Mouse (Mus musculus) limb, embryonic 11.5 days (tissue): ENCODE results near the gene Dcbld2. TPM values are rescaled to one million over a fixed set of nuclear protein-coding genes. Genes with fewer than 3 reads are reported as not detected.

Experiments
- ATAC-seq: fragments of 200-750 bp; cut with Nextera tagmentation; 2 replicates; pipeline ENCODE4 v1.8.0; 2017; ENCODE audit warnings: low read depth; ENCODE audit not compliant: insufficient number of reproducible peaks, low FRiP score, low TSS enrichment
- DNase-seq: peaks from one replicate; pipeline ENCODE4 v3.0.0-alpha.2; 2015; ENCODE audit warnings: low spot score
- H3K27ac ChIP-seq: fragments of 300-500 bp; sonication (generic); replicated peaks from 2 replicates; pipeline ENCODE4 v1.5.1; 2014; ENCODE audit warnings: low read depth, mild to moderate bottlenecking, low read length
- H3K27me3 ChIP-seq: fragments of 300-500 bp; sonication (generic); 2 replicates; pipeline ENCODE4 v1.6.1; 2014; ENCODE audit warnings: mild to moderate bottlenecking, low read length, mixed read lengths; ENCODE audit not compliant: control insufficient read depth, insufficient read depth
- H3K36me3 ChIP-seq: fragments of 300-500 bp; sonication (generic); 2 replicates; pipeline ENCODE4 v1.6.1; 2014; ENCODE audit warnings: mild to moderate bottlenecking, low read length, moderate library complexity, mixed read lengths; ENCODE audit not compliant: control insufficient read depth, insufficient read depth
- H3K4me1 ChIP-seq: fragments of 300-500 bp; sonication (generic); 2 replicates; pipeline ENCODE4 v1.6.1; 2014; ENCODE audit warnings: low read length, mixed read lengths; ENCODE audit not compliant: control insufficient read depth, insufficient read depth
- H3K4me2 ChIP-seq: fragments of 300-500 bp; sonication (generic); 2 replicates; pipeline ENCODE4 v1.6.1; 2014; ENCODE audit warnings: low read depth, mild to moderate bottlenecking, moderate library complexity; ENCODE audit not compliant: severe bottlenecking
- H3K4me3 ChIP-seq: fragments of 300-500 bp; sonication (generic); 2 replicates; pipeline ENCODE4 v1.5.1; 2014; ENCODE audit warnings: low read depth, low read length
- H3K9ac ChIP-seq: fragments of 300-500 bp; sonication (generic); 2 replicates; pipeline ENCODE4 v1.6.1; 2014; ENCODE audit warnings: mild to moderate bottlenecking, low read length
- H3K9me3 ChIP-seq: fragments of 300-500 bp; sonication (generic); 2 replicates; pipeline ENCODE4 v1.6.1; 2016; ENCODE audit warnings: low read length; ENCODE audit not compliant: control insufficient read depth
- WGBS: fragments of 180-500 bp; shearing (Covaris S2); extraction: QIAGEN DNeasy Blood & Tissue Kit; methylation state at CpG from one replicate; pipeline ENCODE4 v1.1.7; 2014; 5-methylcytosine and 5-hydroxymethylcytosine counted together
- polyA plus RNA-seq: library from polyadenylated mRNA; unstranded; fragments of >200 nt; fragmentation: Nextera tagmentation; extraction: Ambion mirVana; gene quantifications from 2 replicates; pipeline ENCODE4 v1.2.1, GENCODE M21; 2014

Gene Dcbld2
- polyA plus RNA-seq, 1 experiment from 2014 or later = 10.2 TPM

DNA sequence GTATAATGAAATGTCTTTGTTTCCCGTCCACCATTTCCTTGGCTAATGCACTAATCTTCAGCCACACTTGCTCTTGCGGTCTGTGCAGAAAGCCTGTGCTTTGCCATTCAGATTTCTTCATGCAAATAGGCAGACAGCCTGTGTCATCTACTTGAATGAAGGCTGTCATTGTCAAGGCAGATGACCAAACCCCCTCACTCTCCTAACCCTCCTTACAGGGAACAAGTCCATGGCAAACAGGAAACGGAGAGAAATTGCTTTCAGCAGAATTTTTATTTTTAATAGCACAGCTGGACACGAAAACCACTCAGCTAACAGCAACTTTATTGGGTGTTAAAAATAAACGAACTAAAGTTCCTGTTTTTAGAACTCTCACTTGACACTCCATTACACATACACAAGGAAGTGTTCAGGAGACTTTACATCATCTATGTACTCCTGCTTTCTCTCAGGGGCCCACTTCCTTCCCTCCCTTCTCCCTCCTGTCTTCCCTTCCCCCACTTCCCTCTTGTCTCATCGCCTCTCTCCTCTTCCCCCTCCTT lies 93.6 kb downstream of the Dcbld2 start:
- Histone ChIP-seq H3K36me3 (no peaks in the 10 kb centered on the region), H3K27ac (0 out of 2 replicates have a peak overlapping the region, but pooled peaks have one; percentile 36)
- peak; percentile 46; the same call in 1 of the 2 replicates for ATAC-seq

DNA sequence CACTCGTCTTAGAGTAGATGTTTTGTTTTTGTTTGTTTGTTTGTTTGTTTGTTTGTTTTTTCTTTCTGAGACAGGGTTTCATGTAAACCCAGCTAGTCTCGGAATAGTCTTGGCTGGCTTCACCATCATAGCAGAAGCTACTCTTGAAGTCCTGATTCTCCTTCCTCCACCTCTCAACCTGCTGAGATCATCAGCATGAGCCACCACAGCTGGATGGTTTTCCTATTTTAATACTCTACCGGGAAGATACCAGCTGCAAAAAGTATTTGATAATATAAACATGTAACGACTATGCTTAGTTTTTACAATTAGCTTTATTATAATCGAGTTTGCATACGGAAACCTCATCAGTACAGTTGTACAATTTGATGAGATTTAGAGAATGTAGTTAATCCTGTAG lies 94.3 kb downstream of the Dcbld2 start:
- H3K36me3 ChIP-seq = no peaks in the 10 kb centered on the region
- DNase-seq (no peak), ATAC-seq (no peak)
- no peak overlapping the region for H3K27ac ChIP-seq
- no peak overlapping the region for H3K4me2 ChIP-seq
- no peak overlapping the region for H3K4me3 ChIP-seq
- WGBS = 78% methylated on average over 6 of the region's 6 CpGs
- H3K4me1 ChIP-seq = peaks cover 8% of the 10 kb centered on the region; the same call in 1 of the 2 replicates
- H3K9me3 ChIP-seq = no peaks in the 10 kb centered on the region
- H3K9ac ChIP-seq = no peak overlapping the region
- H3K27me3 ChIP-seq = no peaks in the 10 kb centered on the region

More for the DNA sequence above, 93.6 kb downstream of the Dcbld2 start:
- no peak overlapping the region for H3K9ac ChIP-seq
- peaks cover 6% of the 10 kb centered on the region; the same call in 1 of the 2 replicates for H3K4me1 ChIP-seq
- WGBS = 33% methylated on average over 6 of the region's 6 CpGs
- H3K4me3 ChIP-seq = no peak overlapping the region
- H3K27me3 ChIP-seq = no peaks in the 10 kb centered on the region
- H3K9me3 ChIP-seq = no peaks in the 10 kb centered on the region
- H3K4me2 ChIP-seq = no peak overlapping the region
- DNase-seq = no peak

DNA sequence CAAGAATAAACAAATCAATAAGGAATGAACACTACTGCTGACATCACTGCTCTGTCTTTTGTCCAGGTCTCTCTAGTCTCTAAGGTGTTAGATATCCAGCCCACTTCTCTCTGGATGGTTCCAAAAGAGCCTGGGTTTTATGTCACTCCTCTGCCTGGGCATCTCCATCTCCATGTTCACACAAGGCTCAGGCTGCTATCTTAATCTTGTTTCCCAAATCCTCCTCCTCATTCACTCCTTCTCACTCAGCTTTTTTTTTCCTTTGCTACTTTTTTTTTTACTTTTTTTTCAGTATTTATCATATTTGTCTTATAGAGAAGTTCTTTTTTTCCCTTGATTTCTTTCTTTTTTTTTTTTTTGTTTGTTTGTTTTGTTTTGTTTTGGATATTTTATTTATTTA lies 96.7 kb downstream of the Dcbld2 start:
- H3K9me3 ChIP-seq = no peaks in the 10 kb centered on the region
- no peak overlapping the region for H3K27ac ChIP-seq
- no peak for DNase-seq
- H3K4me1 ChIP-seq = peaks cover 8% of the 10 kb centered on the region; the same call in 1 of the 2 replicates
- no peak overlapping the region for H3K4me2 ChIP-seq
- H3K36me3 ChIP-seq = no peaks in the 10 kb centered on the region
- no peak overlapping the region for H3K4me3 ChIP-seq
- ATAC-seq = no peak
- H3K27me3 ChIP-seq = no peaks in the 10 kb centered on the region
- H3K9ac ChIP-seq = no peak overlapping the region

DNA sequence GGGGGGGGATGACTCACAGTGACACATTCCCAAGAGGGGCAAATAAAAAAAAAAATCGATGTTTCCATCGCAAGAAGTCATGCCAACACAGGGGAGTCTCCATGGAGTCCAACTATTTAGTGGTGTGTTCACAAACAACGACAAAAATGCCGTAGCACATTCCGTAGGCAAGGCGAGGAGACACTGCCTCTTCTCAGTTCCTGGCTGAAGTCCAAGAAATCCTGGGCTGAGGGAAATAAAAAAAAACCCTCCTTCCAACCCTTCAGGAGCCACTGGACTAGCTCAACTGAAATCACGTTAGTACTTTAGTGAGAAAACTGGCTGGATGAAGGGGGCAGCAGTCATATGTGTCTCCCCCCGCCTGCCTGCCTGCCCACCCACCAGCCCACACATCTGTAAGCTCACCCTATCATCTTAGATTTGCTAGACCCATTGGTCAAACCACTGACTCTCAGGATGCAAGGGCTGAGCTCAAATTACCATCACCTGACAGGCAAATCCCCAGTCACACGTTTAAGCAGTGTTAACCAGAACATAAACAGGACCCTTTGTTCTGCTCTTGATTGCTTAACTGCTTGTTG lies 104.0 kb downstream of the Dcbld2 start:
- H3K36me3 ChIP-seq = no peaks in the 10 kb centered on the region
- H3K4me1 ChIP-seq = peaks cover 9% of the 10 kb centered on the region
- H3K4me3 ChIP-seq = no peak overlapping the region
- no peaks in the 10 kb centered on the region for H3K27me3 ChIP-seq
- WGBS = 27% methylated on average over 9 of the region's 9 CpGs
- H3K9me3 ChIP-seq = no peaks in the 10 kb centered on the region
- ATAC-seq = peak; percentile 85
- peak overlapping the region; percentile 65; the same call in 1 of the 2 replicates for H3K27ac ChIP-seq
- DNase-seq = peak; percentile 66
- H3K4me2 ChIP-seq = no peak overlapping the region; the same call in 1 of the 2 replicates
- H3K9ac ChIP-seq = no peak overlapping the region

DNA sequence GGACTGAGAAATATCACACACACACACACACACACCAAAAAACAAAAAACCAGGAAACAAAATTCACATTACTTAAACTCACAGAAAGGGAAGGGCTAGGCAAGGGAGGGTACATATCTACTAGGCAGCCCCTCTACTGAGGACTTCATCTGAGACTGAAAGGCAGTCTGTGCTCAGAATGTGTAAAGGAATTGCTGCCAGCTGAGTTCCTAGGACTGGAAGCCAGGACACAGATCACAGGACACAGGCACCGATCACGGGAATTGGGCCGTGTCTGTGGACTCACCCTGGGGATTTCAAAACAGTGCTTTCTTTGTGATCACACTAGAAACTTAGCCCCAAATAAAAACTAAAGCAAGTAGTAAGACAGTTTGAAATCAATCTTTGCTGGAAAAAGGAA lies 104.6 kb downstream of the Dcbld2 start:
- H3K36me3 ChIP-seq = no peaks in the 10 kb centered on the region
- no peak overlapping the region for H3K4me2 ChIP-seq
- no peaks in the 10 kb centered on the region for H3K27me3 ChIP-seq
- ATAC-seq (peak; percentile 21; the same call in 1 of the 2 replicates), DNase-seq (peak; percentile 39)
- peaks cover 9% of the 10 kb centered on the region; the same call in 1 of the 2 replicates for H3K4me1 ChIP-seq
- H3K9me3 ChIP-seq = no peaks in the 10 kb centered on the region
- 19% methylated on average over 3 of the region's 3 CpGs for WGBS
- no peak overlapping the region for H3K4me3 ChIP-seq
- no peak overlapping the region for H3K9ac ChIP-seq
- H3K27ac ChIP-seq = peak overlapping the region; percentile 65; the same call in 1 of the 2 replicates

DNA sequence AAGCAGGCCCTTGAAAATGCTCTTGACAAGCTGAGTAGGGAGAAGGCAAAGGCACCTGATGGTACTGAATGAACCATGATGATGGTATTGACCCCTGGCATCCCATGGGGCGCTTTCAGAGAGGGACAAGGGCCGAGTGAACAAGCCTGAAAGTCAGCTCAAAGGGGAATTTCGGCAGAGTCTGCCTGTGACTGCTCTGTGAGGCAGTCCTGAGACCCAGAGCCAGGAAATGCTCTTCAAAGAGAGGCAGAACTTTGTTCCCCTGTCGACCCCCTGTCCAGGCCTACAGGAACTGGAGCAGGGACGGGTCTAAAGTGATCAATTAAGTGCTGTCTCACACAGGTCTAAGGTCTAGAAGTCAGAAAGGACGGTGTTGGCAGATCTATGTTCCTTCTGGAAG lies 105.5 kb downstream of the Dcbld2 start:
- Histone ChIP-seq H3K4me3 (no peak overlapping the region), H3K4me1 (peaks cover 9% of the 10 kb centered on the region; the same call in 1 of the 2 replicates), H3K27me3 (no peaks in the 10 kb centered on the region), H3K9ac (no peak overlapping the region), H3K9me3 (no peaks in the 10 kb centered on the region), H3K27ac (no peak overlapping the region), H3K4me2 (no peak overlapping the region), H3K36me3 (no peaks in the 10 kb centered on the region)
- peak; percentile 46 for DNase-seq
- 11% methylated on average over 6 of the region's 6 CpGs for WGBS
- ATAC-seq = no peak

DNA sequence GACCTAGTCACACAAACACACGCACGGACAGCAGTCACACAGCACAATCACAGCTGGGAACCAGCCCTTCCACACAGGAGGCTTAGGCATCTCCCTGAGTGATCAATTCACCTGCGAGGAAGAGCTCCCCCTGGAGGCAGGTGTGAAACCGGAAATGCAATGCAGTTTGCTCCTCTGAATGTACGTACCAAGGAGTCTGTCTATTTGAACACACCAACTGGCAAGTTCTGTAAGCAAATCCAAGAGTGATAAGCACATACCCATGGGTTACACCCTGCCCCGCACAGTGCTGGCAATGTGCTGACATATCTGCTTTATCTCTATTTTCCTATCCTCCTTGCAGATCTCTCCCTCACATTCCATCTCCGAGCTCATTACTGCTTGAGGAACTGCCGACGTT lies 106.3 kb downstream of the Dcbld2 start:
- no peak overlapping the region for H3K4me3 ChIP-seq
- no peaks in the 10 kb centered on the region for H3K27me3 ChIP-seq
- peaks cover 9% of the 10 kb centered on the region; the same call in 1 of the 2 replicates for H3K4me1 ChIP-seq
- no peaks in the 10 kb centered on the region for H3K36me3 ChIP-seq
- no peak overlapping the region for H3K4me2 ChIP-seq
- no peak overlapping the region for H3K9ac ChIP-seq
- H3K27ac ChIP-seq = no peak overlapping the region
- DNase-seq (no peak), ATAC-seq (no peak)
- 89% methylated on average over 9 of the region's 9 CpGs for WGBS
- H3K9me3 ChIP-seq = no peaks in the 10 kb centered on the region

DNA sequence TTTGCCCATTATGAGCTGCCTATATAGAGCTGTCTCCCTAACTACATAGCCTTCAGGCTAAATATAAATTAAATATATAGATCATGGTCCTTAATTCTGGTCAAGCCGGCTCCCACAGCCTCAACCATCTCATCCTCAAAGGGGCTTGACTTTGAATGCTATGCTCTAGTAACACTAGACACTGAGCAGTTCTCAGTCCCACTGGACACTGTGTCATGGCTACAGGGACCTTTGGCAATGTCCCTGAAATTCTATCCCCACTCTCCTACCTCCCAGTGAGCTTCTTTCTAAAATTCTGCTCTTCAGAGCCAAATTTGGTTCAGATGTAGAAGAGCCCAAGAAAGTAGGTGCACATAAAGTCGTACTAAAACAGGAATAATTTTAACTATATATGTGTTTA lies 107.9 kb downstream of the Dcbld2 start:
- H3K9ac ChIP-seq = no peak overlapping the region
- no peak overlapping the region for H3K4me3 ChIP-seq
- no peak for ATAC-seq
- peaks cover 6% of the 10 kb centered on the region; the same call in 1 of the 2 replicates for H3K4me1 ChIP-seq
- no peak for DNase-seq
- H3K36me3 ChIP-seq = no peaks in the 10 kb centered on the region
- H3K4me2 ChIP-seq = no peak overlapping the region
- no peak overlapping the region for H3K27ac ChIP-seq
- H3K9me3 ChIP-seq = no peaks in the 10 kb centered on the region
- WGBS = 95% methylated on average over 2 of the region's 2 CpGs
- no peaks in the 10 kb centered on the region for H3K27me3 ChIP-seq
